Mouse (Mus musculus) embryonic fibroblast, embryonic 13.5 days (primary cell): Measurements from ENCODE around the gene Nell2.

Source experiments
- CTCF ChIP-seq: IDR thresholded peaks from 2 replicates; pipeline ENCODE4 v1.5.1; 2011; ENCODE audit warnings: mild to moderate bottlenecking, control low read depth, low read length, moderate library complexity, borderline replicate concordance; ENCODE audit not compliant: insufficient read depth
- POLR2A ChIP-seq: IDR thresholded peaks from 2 replicates; pipeline ENCODE4 v1.6.1; 2011; ENCODE audit warnings: low read depth, mild to moderate bottlenecking, control low read depth, low read length, moderate library complexity

- TF ChIP-seq CTCF: no peak
- no peak for TF ChIP-seq POLR2A
Measured at GRCm38 (mm10) chr15:95482002-95482401, 46.4 kb downstream of the Nell2 start.
